Mouse (Mus musculus): Measurements from ENCODE around the gene Stox2. TPM values are rescaled to one million over a fixed set of nuclear protein-coding genes. Genes with fewer than 3 reads are reported as not detected.
A peak's percentile ranks its signal among the peaks of the same experiment; 100 is the strongest.

Stox2 gene
- total RNA-seq, 2 experiments from 2014 or later = 77.8 to 80.3 TPM

GRCm38 (mm10) chr8:47191444-47192365, 254.5 kb downstream of the Stox2 start:
- no peak for DNase-seq (ENCODE audit: low spot score in 2 of 2)

GRCm38 (mm10) chr8:47185396-47185795, 260.8 kb downstream of the Stox2 start:
- DNase-seq (ENCODE audit: low spot score in 2 of 2) = no peak

- DNase-seq (ENCODE audit: low spot score in 2 of 2) = no peak
Measured at GRCm38 (mm10) chr8:47182771-47183558, 263.2 kb downstream of the Stox2 start.

GRCm38 (mm10) chr8:47182292-47182691, 263.9 kb downstream of the Stox2 start:
- DNase-seq (ENCODE audit: low spot score in 2 of 2) = no peak

- DNase-seq (ENCODE audit: low spot score in 2 of 2) = no peak
Measured at GRCm38 (mm10) chr8:47181032-47181698, 265.0 kb downstream of the Stox2 start.

GRCm38 (mm10) chr8:47180181-47180580, 266.0 kb downstream of the Stox2 start:
- no peak for DNase-seq (ENCODE audit: low spot score in 2 of 2)

- no peak for DNase-seq (ENCODE audit: low spot score in 2 of 2)
Measured at GRCm38 (mm10) chr8:47178785-47179184, 267.4 kb downstream of the Stox2 start.

GRCm38 (mm10) chr8:47173823-47174222, 272.3 kb downstream of the Stox2 start:
- DNase-seq (ENCODE audit: low spot score in 2 of 2) = no peak

- no peak for DNase-seq (ENCODE audit: low spot score in 2 of 2)
Measured at GRCm38 (mm10) chr8:47172848-47173247, 273.3 kb downstream of the Stox2 start.

- DNase-seq (ENCODE audit: low spot score in 2 of 2) = peak; percentile 7 to 40
Measured at GRCm38 (mm10) chr8:47160688-47161087, 285.5 kb downstream of the Stox2 start.

- DNase-seq (ENCODE audit: low spot score in 2 of 2) = no peak
Measured at GRCm38 (mm10) chr8:47154521-47154920, 291.6 kb downstream of the Stox2 start.

GRCm38 (mm10) chr8:47145258-47145657, 300.9 kb downstream of the Stox2 start:
- DNase-seq (ENCODE audit: low spot score in 2 of 2) = no peak

GRCm38 (mm10) chr8:47136047-47136446, 310.1 kb downstream of the Stox2 start:
- DNase-seq (ENCODE audit: low spot score in 2 of 2) = no peak

- no peak for DNase-seq (ENCODE audit: low spot score in 2 of 2)
Measured at GRCm38 (mm10) chr8:47135586-47135985, 310.6 kb downstream of the Stox2 start.

GRCm38 (mm10) chr8:47134736-47135135, 311.4 kb downstream of the Stox2 start:
- DNase-seq (ENCODE audit: low spot score in 2 of 2) = no peak

- DNase-seq (ENCODE audit: low spot score in 2 of 2) = no peak
Measured at GRCm38 (mm10) chr8:47133381-47133780, 312.8 kb downstream of the Stox2 start.

Other genes with a start within 250 kb of the Stox2 start
- 10 to 100 TPM; 53.0 to 56.1 TPM for gene Trappc11, start 87.1 kb upstream of the Stox2 start, total RNA-seq (2021)
- 10 to 100 TPM; 33.3 to 37.7 TPM for gene Rwdd4a, start 87.3 kb upstream of the Stox2 start, total RNA-seq (2021)
- gene Ing2, start 229.2 kb upstream of the Stox2 start, total RNA-seq (2021) = 10 to 100 TPM; 53.2 to 53.6 TPM